Mouse (Mus musculus) bone marrow macrophage, adult 2 months (primary cell): ENCODE data around the gene Tsr2. TPM values are rescaled to one million over a fixed set of nuclear protein-coding genes. Genes with fewer than 3 reads are reported as not detected.
A peak's percentile ranks its signal among the peaks of the same experiment; 100 is the strongest.

Source experiments
- H3K27ac ChIP-seq: 2 replicates; pipeline ENCODE4 v1.5.1; 2012; ENCODE audit warnings: low read depth, low read length; ENCODE audit not compliant: insufficient read depth
- H3K4me1 ChIP-seq: 2 replicates; pipeline ENCODE4 v1.6.1; 2012; ENCODE audit warnings: low read length; ENCODE audit not compliant: control insufficient read depth, insufficient read depth
- H3K4me3 ChIP-seq: 2 replicates; pipeline ENCODE4 v1.5.1; 2012; ENCODE audit warnings: mild to moderate bottlenecking, low read length, moderate library complexity; ENCODE audit not compliant: insufficient read depth
- CTCF ChIP-seq: IDR thresholded peaks from 2 replicates; pipeline ENCODE4 v1.5.1; 2012; ENCODE audit warnings: low read depth, mild to moderate bottlenecking, low read length, moderate library complexity
- POLR2A ChIP-seq: IDR thresholded peaks from 2 replicates; pipeline ENCODE4 v1.6.1; 2012; ENCODE audit warnings: mild to moderate bottlenecking, low read depth, low read length, borderline replicate concordance
- polyA plus RNA-seq: library from polyadenylated mRNA; stranded (reverse); fragments of >200 nt; gene quantifications from 2 replicates; pipeline ENCODE4 v1.2.4, GENCODE M21; 2012; ENCODE audit not compliant: missing spikeins, insufficient read depth, insufficient read length

Tsr2 gene
- 10.4 and 11.5 TPM in 2 replicates for polyA plus RNA-seq

DNA sequence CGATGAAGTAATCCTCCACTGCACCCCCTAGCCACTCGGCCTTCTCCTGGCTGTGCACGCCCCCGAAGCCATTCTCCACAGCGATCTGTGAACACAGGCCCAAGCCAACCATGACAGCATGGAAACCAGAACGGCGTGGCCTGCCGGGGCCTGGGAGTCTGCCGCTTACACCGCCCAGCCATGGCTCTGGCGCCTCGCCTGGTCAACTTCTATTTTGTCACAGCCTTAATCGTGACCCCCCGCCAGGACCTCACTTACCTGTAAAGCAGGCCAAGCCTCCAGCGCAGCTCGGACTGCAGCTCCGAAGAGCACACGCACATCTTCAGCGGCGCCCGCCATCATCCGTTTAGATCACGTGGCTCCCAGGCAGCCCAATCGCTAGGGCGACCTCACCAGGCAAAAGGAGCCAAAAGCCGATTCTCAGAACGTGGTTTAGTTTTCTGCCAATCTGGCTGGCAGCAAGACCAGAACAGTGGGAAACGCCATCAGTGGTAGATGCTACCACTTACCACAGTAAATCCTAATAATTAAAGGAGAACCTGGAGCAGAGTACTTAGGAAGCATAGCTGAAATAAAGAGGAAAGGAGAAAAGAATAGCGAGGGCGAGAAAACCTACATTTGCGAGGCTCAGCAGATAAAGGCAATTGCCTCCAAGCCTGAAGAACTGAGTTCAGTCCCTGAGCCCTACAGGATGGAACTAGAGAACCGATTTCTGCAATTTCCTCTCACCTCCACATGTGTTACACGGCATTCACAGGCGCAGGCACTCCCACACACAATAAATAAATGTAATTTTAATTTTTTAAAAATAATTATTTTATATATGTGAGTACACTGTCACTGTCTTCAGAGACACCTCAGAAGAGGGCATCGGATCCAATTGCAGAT is at the start of gene Tsr2:
Gene Tsr2 (minus strand): TSS at position 373 of the 888 bp plus-strand sequence.
- H3K27ac ChIP-seq: peak within 1 kb of the TSS; percentile 47
- TF ChIP-seq CTCF: no peak
- TF ChIP-seq POLR2A: no peak
- peak within 1 kb of the TSS; percentile 100 for H3K4me3 ChIP-seq

DNA sequence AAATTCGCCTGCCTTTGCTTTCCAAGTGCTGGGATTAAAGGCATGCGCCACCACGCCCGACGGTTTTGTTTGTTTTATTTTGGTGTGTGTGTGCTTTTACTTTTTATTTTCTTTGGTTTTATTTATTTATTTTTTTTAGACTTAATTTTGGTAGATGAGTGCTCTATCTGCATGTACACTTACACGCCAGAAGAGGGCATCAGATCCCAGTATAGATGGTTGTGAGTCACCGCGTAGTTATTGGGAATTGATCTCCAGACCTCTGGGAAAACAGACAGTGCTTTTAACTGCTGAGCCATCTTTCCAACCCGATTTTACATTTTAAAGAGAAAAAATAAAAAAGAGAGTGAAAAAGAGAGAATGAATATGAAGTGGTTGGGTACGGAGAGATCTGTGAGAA is 36.4 kb upstream of the Tsr2 start:
- Histone ChIP-seq H3K27ac (no peak overlapping the region), H3K4me3 (no peak overlapping the region), H3K4me1 (no peaks in the 10 kb centered on the region)
- TF ChIP-seq POLR2A (no peak), CTCF (no peak)

More for the DNA sequence above, at the start of gene Tsr2:
- H3K4me1 ChIP-seq: peaks cover 4% of the 10 kb centered on the region; the same call in 1 of the 2 replicates

DNA sequence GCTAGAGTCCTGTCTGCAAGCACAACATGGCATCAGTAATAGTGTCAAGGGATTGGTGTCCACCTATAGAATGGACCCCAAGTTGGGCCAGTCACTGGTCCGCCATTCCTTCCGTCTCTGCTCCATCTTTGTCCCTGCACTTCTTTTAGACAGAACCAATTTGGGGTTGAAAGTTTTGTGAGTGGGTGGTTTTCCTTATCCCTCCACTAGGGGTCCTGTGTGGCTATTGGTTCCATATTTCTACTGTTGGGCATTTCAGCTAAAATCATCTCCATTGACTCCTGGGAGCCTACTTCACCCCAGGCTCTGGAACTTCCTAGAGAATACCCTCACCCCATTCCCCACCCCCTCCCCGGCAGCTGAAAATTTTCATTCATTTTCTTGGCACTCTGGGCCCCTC is 34.1 kb upstream of the Tsr2 start:
- TF ChIP-seq POLR2A (no peak), CTCF (no peak)
- H3K4me1 ChIP-seq: no peaks in the 10 kb centered on the region
- no peak overlapping the region for H3K4me3 ChIP-seq
- H3K27ac ChIP-seq: no peak overlapping the region

DNA sequence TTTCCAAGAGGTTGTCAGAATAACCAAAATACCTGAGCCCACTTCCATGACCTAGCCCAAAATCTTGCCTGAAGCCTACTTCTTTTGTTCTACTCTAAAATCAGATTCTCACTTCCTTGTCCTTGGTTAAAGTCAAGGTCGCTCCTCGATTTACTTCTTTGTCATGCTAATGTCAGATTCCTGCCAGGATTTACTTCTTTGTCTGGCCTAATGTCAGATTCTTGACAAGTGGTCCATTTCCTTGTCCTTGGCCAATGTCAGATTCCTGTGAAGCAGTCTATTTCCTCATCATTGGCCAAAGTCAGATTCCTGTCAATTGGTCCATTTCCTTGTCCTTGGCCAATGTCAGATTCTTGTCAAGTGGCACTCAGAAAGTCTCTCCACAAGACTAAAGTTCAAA is 27.6 kb upstream of the Tsr2 start:
- no peaks in the 10 kb centered on the region for H3K4me1 ChIP-seq
- TF ChIP-seq POLR2A (no peak), CTCF (no peak)
- H3K27ac ChIP-seq: no peak overlapping the region
- no peak overlapping the region for H3K4me3 ChIP-seq

DNA sequence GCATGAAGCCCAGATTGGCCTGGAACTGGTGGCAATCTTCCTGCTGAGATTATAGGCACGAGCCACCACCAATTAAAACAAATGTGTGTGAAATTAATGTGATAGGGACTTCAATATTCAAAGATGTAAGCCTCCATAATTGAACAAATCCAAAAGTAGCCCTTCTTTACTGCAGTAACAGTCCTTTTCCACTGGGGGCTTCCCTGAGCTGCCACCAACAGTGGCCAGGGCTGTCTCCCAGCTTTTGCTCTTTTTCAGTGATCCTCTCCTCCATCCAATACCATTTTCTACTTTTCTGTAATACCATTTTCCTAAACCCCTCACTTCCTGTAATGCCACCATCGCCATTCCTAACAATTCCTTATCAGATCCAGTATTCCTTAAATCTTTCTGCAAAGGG is 21.1 kb upstream of the Tsr2 start:
- H3K4me3 ChIP-seq: no peak overlapping the region
- H3K27ac ChIP-seq: no peak overlapping the region
- TF ChIP-seq CTCF (0 out of 2 replicates have a peak, but pooled peaks have one; percentile 8), POLR2A (no peak)
- no peaks in the 10 kb centered on the region for H3K4me1 ChIP-seq

DNA sequence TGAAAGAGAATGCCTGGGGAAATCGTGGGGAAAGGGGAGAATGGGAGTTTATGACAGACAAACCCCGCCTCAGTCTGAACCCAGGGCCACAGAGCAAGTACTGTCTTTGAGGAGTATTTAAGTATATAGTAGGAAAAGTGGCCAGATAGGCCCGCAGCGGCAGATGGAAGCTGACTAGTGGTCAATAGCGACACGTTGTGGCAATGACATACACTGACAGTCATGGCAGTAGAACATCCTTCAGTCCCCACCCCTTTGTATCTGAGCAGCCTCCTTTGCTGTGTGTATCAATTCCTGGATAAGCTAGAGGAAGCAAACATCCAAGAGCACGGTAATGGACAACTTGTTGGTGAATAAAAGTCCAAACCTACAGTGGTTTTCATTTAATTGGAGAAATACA is 20.5 kb upstream of the Tsr2 start:
- TF ChIP-seq CTCF (no peak), POLR2A (no peak)
- Histone ChIP-seq H3K4me3 (no peak overlapping the region), H3K27ac (no peak overlapping the region), H3K4me1 (no peaks in the 10 kb centered on the region)

DNA sequence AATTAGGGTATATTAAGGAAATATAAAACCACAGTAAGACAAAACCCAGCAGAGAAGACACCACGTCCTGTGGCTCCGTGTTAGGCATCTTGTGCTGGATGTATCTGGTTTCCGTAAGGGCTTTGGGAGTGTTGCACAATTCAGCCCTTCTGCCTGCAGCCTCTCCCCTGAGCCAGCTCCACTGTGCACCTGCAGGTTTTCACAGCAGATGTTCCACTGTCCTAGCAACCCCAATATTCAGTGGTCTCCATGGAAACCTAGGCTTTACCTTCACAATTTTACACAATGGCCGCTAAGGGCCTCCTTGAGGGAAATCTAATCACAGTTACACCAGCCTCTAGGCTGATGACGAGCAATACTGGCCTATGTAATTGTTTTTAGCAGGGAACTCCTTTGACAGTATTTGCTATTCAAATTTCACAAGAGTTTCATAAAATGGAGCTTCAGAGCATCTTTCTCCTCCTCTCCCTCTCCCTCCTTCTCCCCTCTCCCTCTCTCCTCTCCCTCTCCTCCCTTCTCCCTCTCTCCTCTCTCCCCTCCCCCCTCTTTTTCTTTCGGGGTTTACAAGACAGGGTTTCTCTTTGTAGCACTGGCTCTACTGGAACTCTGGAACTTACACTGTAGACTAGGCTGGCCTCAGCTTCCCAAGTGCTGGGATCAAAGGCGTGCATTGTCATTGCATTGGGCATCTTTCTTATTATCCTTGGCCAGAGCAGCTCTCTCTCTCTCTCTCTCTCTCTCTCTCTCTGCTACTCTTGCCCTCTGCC is 11.1 kb upstream of the Tsr2 start:
- no peaks in the 10 kb centered on the region for H3K4me1 ChIP-seq
- no peak overlapping the region for H3K4me3 ChIP-seq
- no peak overlapping the region for H3K27ac ChIP-seq
- TF ChIP-seq POLR2A (no peak), CTCF (no peak)

DNA sequence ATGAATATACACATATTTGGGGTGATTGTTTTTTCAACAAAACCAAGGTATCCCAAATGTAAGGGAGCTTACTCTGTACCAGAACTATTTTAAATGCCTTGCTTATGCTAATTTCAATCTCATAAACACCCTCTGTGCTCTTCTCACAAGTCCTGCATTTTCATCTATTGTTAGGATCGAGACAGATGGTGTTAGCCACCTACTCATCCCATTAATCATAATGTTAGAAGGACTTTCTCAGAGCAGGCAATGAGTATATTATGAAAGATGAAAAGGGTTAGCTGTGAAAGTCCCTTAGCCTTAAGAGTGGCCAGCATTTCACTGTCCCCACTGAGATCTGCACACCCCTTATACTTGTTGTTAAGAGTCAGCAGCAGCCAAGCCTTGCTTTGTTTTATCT is 8.9 kb downstream of the Tsr2 start:
- Histone ChIP-seq H3K27ac (no peak overlapping the region), H3K4me3 (no peak overlapping the region), H3K4me1 (no peaks in the 10 kb centered on the region)
- TF ChIP-seq CTCF: no peak
- no peak for TF ChIP-seq POLR2A

DNA sequence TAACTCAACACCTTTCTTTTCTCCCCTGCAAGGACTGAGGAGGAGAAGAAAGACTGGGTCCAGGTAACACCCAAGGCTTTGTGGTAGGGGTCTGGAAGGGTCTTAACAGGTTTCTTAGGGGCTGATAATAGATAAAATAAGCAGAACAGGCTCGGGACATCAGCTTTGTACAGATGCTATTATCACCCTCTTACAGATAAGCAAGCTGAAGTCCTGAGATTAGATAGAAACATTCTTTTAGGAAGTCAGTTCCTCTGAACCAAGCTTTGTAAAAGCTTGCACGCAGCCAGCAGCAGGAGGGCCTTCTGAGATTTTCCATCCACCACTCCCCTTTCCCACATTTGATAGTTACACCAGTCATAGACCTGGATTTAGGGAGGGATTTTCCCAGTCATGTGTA is 10.7 kb downstream of the Tsr2 start:
- no peak overlapping the region for H3K4me3 ChIP-seq
- TF ChIP-seq CTCF: no peak
- TF ChIP-seq POLR2A: no peak
- H3K27ac ChIP-seq: no peak overlapping the region
- no peaks in the 10 kb centered on the region for H3K4me1 ChIP-seq
